Mouse (Mus musculus) hindbrain, embryonic 14.5 days (tissue): Measurements from ENCODE around the gene Lrrfip2. TPM values are rescaled to one million over a fixed set of nuclear protein-coding genes. Genes with fewer than 3 reads are reported as not detected.

Experiments used
- ATAC-seq: fragments of 200-750 bp; cut with Nextera tagmentation; 2 replicates; pipeline ENCODE4 v1.8.0; 2017; ENCODE audit warnings: moderate number of reproducible peaks, mild to moderate bottlenecking, moderate TSS enrichment, moderate library complexity; ENCODE audit not compliant: low FRiP score
- DNase-seq: peaks from one replicate; pipeline ENCODE4 v3.0.0-alpha.2; 2015; ENCODE audit warnings: low spot score
- H3K27ac ChIP-seq: fragments of 300-500 bp; sonication (generic); 2 replicates; pipeline ENCODE4 v1.5.1; 2014; ENCODE audit warnings: mild to moderate bottlenecking, moderate library complexity
- H3K27me3 ChIP-seq: fragments of 300-500 bp; sonication (generic); 2 replicates; pipeline ENCODE4 v1.6.1; 2014; ENCODE audit warnings: mild to moderate bottlenecking, low read length, mixed read lengths; ENCODE audit not compliant: control insufficient read depth, insufficient read depth
- H3K36me3 ChIP-seq: fragments of 300-500 bp; sonication (generic); replicated peaks from 2 replicates; pipeline ENCODE4 v1.6.1; 2014; ENCODE audit not compliant: control insufficient read depth, insufficient read depth
- H3K4me1 ChIP-seq: fragments of 300-500 bp; sonication (generic); replicated peaks from 2 replicates; pipeline ENCODE4 v1.6.1; 2014; ENCODE audit warnings: antibody characterized with exemption, low read length, mixed read lengths; ENCODE audit not compliant: control insufficient read depth, insufficient read depth
- H3K4me2 ChIP-seq: fragments of 300-500 bp; sonication (generic); replicated peaks from 2 replicates; pipeline ENCODE4 v1.6.1; 2014; ENCODE audit warnings: mild to moderate bottlenecking, moderate library complexity
- H3K4me3 ChIP-seq: fragments of 300-500 bp; sonication (generic); replicated peaks from 2 replicates; pipeline ENCODE4 v1.5.1; 2014; ENCODE audit warnings: mild to moderate bottlenecking, low read length
- H3K9ac ChIP-seq: fragments of 300-500 bp; sonication (generic); 2 replicates; pipeline ENCODE4 v1.6.1; 2014
- H3K9me3 ChIP-seq: fragments of 300-500 bp; sonication (generic); 2 replicates; pipeline ENCODE4 v1.6.1; 2016; ENCODE audit warnings: low read length; ENCODE audit not compliant: control insufficient read depth
- WGBS: fragments of 180-500 bp; shearing (Covaris S2); extraction: QIAGEN DNeasy Blood & Tissue Kit; methylation state at CpG from one replicate; pipeline ENCODE4 v1.1.7; 2014; 5-methylcytosine and 5-hydroxymethylcytosine counted together
- polyA plus RNA-seq: library from polyadenylated mRNA; unstranded; fragments of >200 nt; fragmentation: Nextera tagmentation; extraction: Ambion mirVana; gene quantifications from 2 replicates; pipeline ENCODE4 v1.2.1, GENCODE M21; 2014

Lrrfip2 gene
- polyA plus RNA-seq, 1 experiment from 2014 or later = 40.5 TPM

GRCm38 (mm10) chr9:111146216-111146798 is 28.9 kb downstream of the Lrrfip2 start:
- no peak for DNase-seq

GRCm38 (mm10) chr9:111148006-111148405 is 30.6 kb downstream of the Lrrfip2 start:
- H3K4me3 ChIP-seq = no peak overlapping the region
- H3K27ac ChIP-seq = no peak overlapping the region
- no peak overlapping the region for H3K9ac ChIP-seq
- no peaks in the 10 kb centered on the region for H3K27me3 ChIP-seq
- WGBS = 77% methylated on average over 2 of the region's 2 CpGs
- H3K9me3 ChIP-seq = no peaks in the 10 kb centered on the region
- DNase-seq (no peak), ATAC-seq (no peak)
- H3K4me2 ChIP-seq = no peak overlapping the region
- H3K4me1 ChIP-seq = no peaks in the 10 kb centered on the region
- no peaks in the 10 kb centered on the region for H3K36me3 ChIP-seq

More at GRCm38 (mm10) chr9:111146216-111146798, 28.9 kb downstream of the Lrrfip2 start:
- 0 out of 2 replicates have a peak, but pooled peaks cover 7% of the 10 kb centered on the region for H3K36me3 ChIP-seq
- no peak overlapping the region for H3K4me3 ChIP-seq
- H3K4me2 ChIP-seq = no peak overlapping the region
- H3K27ac ChIP-seq = no peak overlapping the region
- WGBS = 93% methylated on average over 7 of the region's 7 CpGs
- H3K27me3 ChIP-seq = no peaks in the 10 kb centered on the region
- H3K9me3 ChIP-seq = no peaks in the 10 kb centered on the region
- no peak for ATAC-seq
- no peaks in the 10 kb centered on the region for H3K4me1 ChIP-seq
- H3K9ac ChIP-seq = no peak overlapping the region

GRCm38 (mm10) chr9:111148414-111148813 is 31.0 kb downstream of the Lrrfip2 start:
- H3K27me3 ChIP-seq = no peaks in the 10 kb centered on the region
- 72% methylated on average over 2 of the region's 2 CpGs for WGBS
- DNase-seq (no peak), ATAC-seq (no peak)
- no peak overlapping the region for H3K27ac ChIP-seq
- H3K4me2 ChIP-seq = no peak overlapping the region
- no peaks in the 10 kb centered on the region for H3K4me1 ChIP-seq
- no peaks in the 10 kb centered on the region for H3K9me3 ChIP-seq
- no peak overlapping the region for H3K9ac ChIP-seq
- no peaks in the 10 kb centered on the region for H3K36me3 ChIP-seq
- H3K4me3 ChIP-seq = no peak overlapping the region

DNA sequence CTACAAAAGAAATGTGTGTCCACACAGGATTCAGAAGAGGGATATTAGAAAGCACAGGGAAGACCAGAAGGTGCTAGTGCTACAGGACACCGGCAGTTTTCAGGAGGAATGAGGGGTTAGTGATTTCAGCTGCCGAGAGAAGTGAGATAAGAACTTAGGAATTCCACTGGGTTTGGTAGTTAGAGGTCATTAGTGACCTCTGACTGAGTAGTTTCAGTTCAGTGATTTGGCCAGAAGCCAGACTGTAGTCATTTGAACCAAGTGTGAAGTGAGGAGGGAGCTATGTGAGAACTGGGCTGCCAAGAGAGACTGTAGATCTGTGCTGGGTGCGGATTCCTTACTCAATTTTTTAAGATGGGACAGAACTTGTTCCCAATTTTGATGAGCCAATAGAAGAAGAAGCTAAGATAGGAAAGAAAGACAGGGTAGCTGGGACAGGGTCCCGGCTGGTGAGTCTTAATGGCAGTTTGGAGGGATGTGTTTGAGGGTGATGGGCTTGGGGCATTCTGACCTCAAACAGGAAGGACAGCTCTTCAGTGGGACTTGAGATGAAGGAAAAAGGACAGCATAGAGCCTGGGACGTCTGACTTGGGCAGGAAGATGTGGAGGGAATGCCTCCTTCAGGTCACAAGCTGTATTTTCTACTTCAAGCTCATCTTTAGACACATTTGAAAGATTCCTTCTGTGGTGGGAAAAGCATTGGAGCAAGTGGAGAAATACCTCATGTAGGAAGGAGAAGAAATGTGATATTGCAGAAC is 32.0 kb downstream of the Lrrfip2 start:
- WGBS = 74% methylated on average over 5 of the region's 5 CpGs
- H3K9ac ChIP-seq = no peak overlapping the region
- H3K9me3 ChIP-seq = no peaks in the 10 kb centered on the region
- H3K27ac ChIP-seq = no peak overlapping the region
- H3K4me3 ChIP-seq = no peak overlapping the region
- no peaks in the 10 kb centered on the region for H3K36me3 ChIP-seq
- no peak for ATAC-seq
- H3K4me1 ChIP-seq = no peaks in the 10 kb centered on the region
- H3K27me3 ChIP-seq = no peaks in the 10 kb centered on the region
- H3K4me2 ChIP-seq = no peak overlapping the region
- no peak for DNase-seq

DNA sequence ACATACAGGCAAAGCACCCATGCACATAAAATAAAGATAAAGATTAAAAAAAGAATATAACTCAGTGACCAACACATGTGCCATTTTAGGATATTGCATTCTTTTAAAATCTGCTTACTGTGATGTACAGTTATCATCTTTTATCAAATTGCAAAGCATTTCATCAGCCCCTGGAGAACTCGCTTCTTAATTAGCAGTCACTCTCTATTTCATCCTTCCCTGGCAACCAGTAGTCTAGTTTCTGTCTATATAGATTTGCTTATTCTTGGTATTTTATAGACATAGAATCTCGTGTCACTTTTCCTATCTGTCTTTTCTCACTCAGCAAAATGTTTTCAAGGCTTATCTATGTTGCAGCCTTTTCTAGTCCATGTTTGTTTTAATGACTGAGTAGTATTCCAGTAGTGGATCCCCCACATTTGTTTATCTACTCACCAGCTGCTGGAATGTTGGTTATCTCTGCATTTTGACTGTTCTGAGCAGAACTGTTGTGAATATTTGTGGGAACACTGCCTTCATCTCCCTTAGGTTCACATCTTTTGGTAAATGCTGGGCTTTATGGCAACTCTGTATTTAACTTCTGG is 35.0 kb downstream of the Lrrfip2 start:
- Histone ChIP-seq H3K9me3 (no peaks in the 10 kb centered on the region), H3K27me3 (no peaks in the 10 kb centered on the region), H3K4me2 (no peak overlapping the region), H3K4me1 (no peaks in the 10 kb centered on the region), H3K9ac (no peak overlapping the region), H3K36me3 (no peaks in the 10 kb centered on the region), H3K4me3 (no peak overlapping the region), H3K27ac (no peak overlapping the region)
- 92% methylated on average over 2 of the region's 2 CpGs for WGBS
- no peak for ATAC-seq
- no peak for DNase-seq

DNA sequence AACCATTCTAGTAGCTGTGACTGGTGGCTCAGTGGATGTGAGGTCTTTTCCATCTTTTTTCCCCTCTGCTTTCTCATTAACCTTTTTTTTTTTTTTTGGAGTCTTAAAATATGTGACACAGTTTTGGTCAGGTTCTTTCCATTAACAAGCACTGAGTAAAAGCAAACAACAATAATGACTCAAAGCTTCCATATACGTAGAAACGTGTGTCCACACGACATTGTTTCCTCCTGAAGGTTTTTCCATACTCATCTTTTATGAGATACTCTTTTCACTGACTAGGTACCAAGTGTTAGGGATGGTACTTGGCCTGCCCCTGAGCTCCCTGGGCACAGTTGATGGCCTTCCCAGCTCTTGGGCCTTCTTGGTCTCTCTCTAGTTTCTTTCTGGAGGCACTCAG is 35.6 kb downstream of the Lrrfip2 start:
- no peak overlapping the region for H3K4me2 ChIP-seq
- no peak overlapping the region for H3K4me3 ChIP-seq
- no peaks in the 10 kb centered on the region for H3K27me3 ChIP-seq
- 96% methylated on average over 3 of the region's 3 CpGs for WGBS
- H3K9me3 ChIP-seq = no peaks in the 10 kb centered on the region
- no peak overlapping the region for H3K27ac ChIP-seq
- no peak for ATAC-seq
- H3K36me3 ChIP-seq = no peaks in the 10 kb centered on the region
- no peak overlapping the region for H3K9ac ChIP-seq
- no peaks in the 10 kb centered on the region for H3K4me1 ChIP-seq
- no peak for DNase-seq

- H3K27ac ChIP-seq = no peak overlapping the region
- H3K4me2 ChIP-seq = no peak overlapping the region
- H3K9ac ChIP-seq = no peak overlapping the region
- no peak overlapping the region for H3K4me3 ChIP-seq
- H3K4me1 ChIP-seq = no peaks in the 10 kb centered on the region
- DNase-seq = no peak
- H3K36me3 ChIP-seq = no peaks in the 10 kb centered on the region
- H3K9me3 ChIP-seq = no peaks in the 10 kb centered on the region
- WGBS = 86% methylated on average over 11 of the region's 11 CpGs
- H3K27me3 ChIP-seq = no peaks in the 10 kb centered on the region
- no peak for ATAC-seq
Measured at GRCm38 (mm10) chr9:111155764-111156458, 38.5 kb downstream of the Lrrfip2 start.

GRCm38 (mm10) chr9:111159562-111159961 is 42.2 kb downstream of the Lrrfip2 start:
- Histone ChIP-seq H3K27ac (no peak overlapping the region), H3K4me2 (no peak overlapping the region), H3K27me3 (no peaks in the 10 kb centered on the region), H3K36me3 (peaks cover 7% of the 10 kb centered on the region), H3K9ac (no peak overlapping the region), H3K9me3 (no peaks in the 10 kb centered on the region), H3K4me1 (no peaks in the 10 kb centered on the region), H3K4me3 (no peak overlapping the region)
- DNase-seq (no peak), ATAC-seq (no peak)
- 96% methylated on average over 1 of the region's 1 CpGs for WGBS

- H3K27me3 ChIP-seq = no peaks in the 10 kb centered on the region
- H3K4me3 ChIP-seq = no peak overlapping the region
- no peak for DNase-seq
- 92% methylated on average over 14 of the region's 14 CpGs for WGBS
- H3K4me2 ChIP-seq = no peak overlapping the region
- no peaks in the 10 kb centered on the region for H3K4me1 ChIP-seq
- no peak overlapping the region for H3K9ac ChIP-seq
- H3K9me3 ChIP-seq = no peaks in the 10 kb centered on the region
- H3K36me3 ChIP-seq = peaks cover 7% of the 10 kb centered on the region
- no peak overlapping the region for H3K27ac ChIP-seq
- no peak for ATAC-seq
Measured at GRCm38 (mm10) chr9:111161213-111161612, 43.8 kb downstream of the Lrrfip2 start.
